In the genomic region with DNA sequence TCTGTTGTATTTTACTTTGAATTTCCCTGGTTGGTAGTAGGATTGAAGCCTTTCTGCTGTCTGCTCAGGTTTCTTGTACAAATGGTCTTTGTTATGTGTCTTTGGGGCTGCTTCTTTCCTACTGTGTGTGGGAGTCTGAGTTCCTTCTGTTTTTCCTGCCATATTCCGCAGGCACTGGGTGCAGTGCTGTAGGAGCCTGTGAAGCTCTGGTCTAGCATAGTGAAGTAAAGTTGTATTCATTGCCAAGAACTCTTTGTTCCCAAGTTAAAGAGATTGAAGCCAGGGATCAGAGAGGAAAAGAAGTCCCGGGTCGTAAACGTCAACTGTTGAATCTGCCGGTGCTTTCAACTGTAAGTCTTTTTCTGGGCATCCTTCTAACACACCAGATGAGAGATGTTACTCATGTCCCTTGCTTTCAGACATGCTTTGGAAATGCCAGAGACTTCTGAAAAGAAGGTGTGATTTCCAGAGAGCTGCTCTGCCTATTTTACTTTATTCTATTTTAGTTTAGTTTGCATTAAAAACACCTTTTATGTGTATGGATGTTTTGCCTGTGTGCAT, we compare ENCODE assay signal across 24 mouse cellular contexts. TPM values are rescaled to one million over a fixed set of nuclear protein-coding genes. Genes with fewer than 3 reads are reported as not detected.
DNase-seq lines count a peak whose midpoint lies in the region; ATAC-seq lines count a peak whose summit lies in the region.
"Had no signal": no experiment of that assay in that cellular context is flagged by ENCODE, and none has a peak within 500 bp of the region (broad histone marks: within the 10 kb centered on the region; RNA-seq: fewer than 3 reads in every experiment).

No protein-coding gene starts in this region.

- no peak for DNase-seq in frontal cortex, postnatal 10 days (ENCODE audit: low spot score in 2 of 2)
- peak; percentile 33 for DNase-seq in heart, adult 8-10 months (ENCODE audit: low spot score)
- no peak for DNase-seq in heart, postnatal 25 days (ENCODE audit: low spot score)
- peak; percentile 31 for DNase-seq in right cerebral cortex, adult 18-20 months
- DNase-seq in right cerebral cortex, postnatal 14 days = no peak
- DNase-seq in adrenal gland, adult 2 months = no peak
- DNase-seq: adrenal gland, postnatal 10 days; adrenal gland, postnatal 36 days; cerebellum, adult 11 months; cerebellum, adult 2 months; cerebellum, adult 9-11 months; cerebellum, postnatal 25 days; forebrain, postnatal 0 days; gastrocnemius, postnatal 10 days; gastrocnemius, postnatal 36 days; heart, postnatal 14 days had no signal

- peak; percentile 97 for ATAC-seq in frontal cortex, adult (ENCODE audit: low TSS enrichment)
- ATAC-seq: activated CD4-positive, CD25-positive, alpha-beta regulatory T cell, adult 4 months; forebrain, embryonic 14.5 days; forebrain, postnatal 0 days; hindbrain, embryonic 16.5 days; intestine, embryonic 15.5 days had no signal

- intact Hi-C loops in heart, postnatal 25 days (cut with DNase I) = no loop called here

RNA-seq across cellular contexts. Expression of a gene that starts 16.2 kb away (rescaled TPM):
- under 1 TPM in 2 of 4 experiments, not detected in 2; 0.20 to 0.44 TPM for total RNA-seq in heart, adult 8-10 months (2022)
- total RNA-seq in heart, postnatal 25 days (2021) = under 1 TPM in 1 of 2 experiments, not detected in 1; 0.20 TPM
- total RNA-seq in adrenal gland, adult 2 months (2021) = under 1 TPM in 1 of 2 experiments, not detected in 1; 0.28 TPM
- not detected in 2 replicates for polyA plus RNA-seq in adrenal gland, adult 2 months (2012; rRNA removed)
- total RNA-seq: common myeloid progenitor, adult 5-6 weeks; granulocyte monocyte progenitor cell, adult 5-6 weeks had no signal
- polyA plus RNA-seq: forebrain, embryonic 11.5 days had no signal

Comparison
In these comparisons a context has a peak if more than half of its experiments do, and no peak if none do; other contexts are left out.
1. DNase-seq: peak in heart, adult 8-10 months (single experiment) and right cerebral cortex, adult 18-20 months (single experiment); none in frontal cortex, postnatal 10 days (0 of 2), heart, postnatal 25 days (single experiment), right cerebral cortex, postnatal 14 days (single experiment) and adrenal gland, adult 2 months (single experiment).